Mouse (Mus musculus): Measurements from ENCODE around the gene Fam120a. TPM values are rescaled to one million over a fixed set of nuclear protein-coding genes. Genes with fewer than 3 reads are reported as not detected.

Gene Fam120a
- polyA plus RNA-seq (2012; rRNA removed; ENCODE audit: low replicate concordance): 45.4 and 58.9 TPM in 2 replicates

DNA sequence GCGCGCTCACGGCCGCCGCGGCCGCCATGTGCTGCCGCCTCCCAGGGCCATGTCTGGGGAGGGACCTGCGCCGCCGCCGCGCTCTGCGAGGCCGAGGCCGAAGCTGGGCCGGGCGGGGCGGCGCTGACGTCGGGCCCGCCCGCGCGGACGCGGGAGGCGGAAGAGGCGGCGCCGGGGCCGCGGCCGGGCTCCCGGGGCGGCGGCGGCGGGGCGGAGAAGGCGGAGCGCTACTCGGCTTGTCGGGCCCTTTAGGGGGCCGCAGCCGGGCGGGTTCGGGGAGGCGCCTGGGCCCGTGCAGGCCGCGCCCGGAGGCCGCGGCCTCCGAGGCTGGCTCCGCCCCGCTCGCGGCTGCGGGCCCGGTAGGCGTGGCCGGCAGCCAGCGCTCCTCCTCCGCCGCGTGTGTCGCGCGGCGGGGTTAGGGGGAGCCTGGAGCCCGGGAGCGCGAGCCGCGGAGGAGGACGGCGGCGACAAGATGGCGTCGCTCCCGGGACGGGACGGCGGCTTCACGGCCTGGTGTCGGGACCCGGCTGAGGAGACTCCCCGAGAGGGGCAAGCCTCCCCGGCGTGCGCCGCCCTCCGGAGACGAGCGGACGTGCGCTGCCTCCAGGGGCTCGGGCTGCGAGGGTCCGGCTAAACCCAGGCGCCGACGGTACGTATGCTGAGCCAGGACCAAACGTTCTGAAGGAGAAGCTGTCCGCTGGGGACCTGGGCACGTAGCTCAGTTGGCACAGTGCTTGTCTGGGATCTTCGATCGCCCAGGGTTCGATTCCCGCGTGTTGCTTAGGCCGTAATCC, at the start of gene Fam120a:
Gene Fam120a (minus strand): TSS at position 62 of the 794 bp plus-strand sequence.

DNA sequence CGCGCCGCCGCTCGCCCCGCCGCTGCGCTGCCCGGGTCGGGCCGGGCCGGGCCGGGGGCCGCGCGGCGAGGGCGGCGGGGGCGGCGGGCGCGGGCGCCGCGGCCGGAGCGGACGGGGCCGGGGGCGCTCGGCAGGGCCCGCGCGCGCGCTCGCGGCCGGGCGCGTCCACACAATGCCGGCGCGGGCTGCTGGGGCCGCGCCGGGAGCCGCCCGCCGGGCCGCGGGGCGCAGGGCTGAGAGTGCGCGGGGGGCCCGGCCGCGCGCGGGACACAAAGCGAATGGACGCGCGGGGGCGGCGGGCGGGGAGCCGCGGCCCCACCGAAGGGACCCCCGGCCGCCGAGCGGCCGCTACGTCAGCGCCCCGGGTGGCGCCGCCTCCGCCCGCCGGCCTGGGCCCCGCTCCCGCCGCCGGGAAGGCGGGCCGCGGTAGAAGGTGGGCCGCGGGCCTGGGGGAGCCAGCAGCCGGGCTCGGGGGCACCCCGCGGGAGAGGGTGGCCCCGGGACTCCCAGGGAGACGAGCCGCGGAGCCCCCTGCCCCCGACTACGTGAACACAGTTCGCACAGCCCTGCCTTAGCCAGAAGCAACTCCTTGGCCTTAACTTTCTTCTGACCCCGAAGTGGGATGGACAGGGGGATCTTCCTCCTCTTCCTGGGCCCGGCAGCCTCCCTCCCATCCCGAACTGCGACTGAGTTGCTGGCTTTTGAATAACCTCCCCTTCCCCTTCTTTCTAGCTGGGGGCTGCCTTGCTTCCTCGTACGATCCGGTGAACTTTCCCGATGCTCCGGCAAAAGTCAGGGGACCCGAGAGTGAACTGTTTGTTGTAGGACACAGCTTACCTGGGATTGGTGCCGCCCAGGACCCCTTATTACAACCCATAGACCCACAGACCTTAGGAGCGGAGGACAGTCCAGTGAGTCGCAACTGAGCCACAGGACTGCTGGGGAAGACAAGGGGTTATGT, 96.8 kb downstream of the Fam120a start, which contains the start of gene Phf2:
Gene Phf2 (minus strand): TSS at position 349 of the 961 bp plus-strand sequence.

Other genes with a start within 250 kb of the Fam120a start
- gene Phf2, start 96.9 kb downstream of the Fam120a start, polyA plus RNA-seq (2012; rRNA removed; ENCODE audit: low replicate concordance): 6.8 and 9.0 TPM in 2 replicates
- gene Wnk2, start 180.0 kb upstream of the Fam120a start, polyA plus RNA-seq (2012; rRNA removed; ENCODE audit: low replicate concordance): 18.0 and 29.1 TPM in 2 replicates
- gene Ninj1, start 219.5 kb upstream of the Fam120a start, polyA plus RNA-seq (2012; rRNA removed; ENCODE audit: low replicate concordance): 64.4 and 216 TPM in 2 replicates
- 186 and 279 TPM in 2 replicates for gene Card19, start 248.0 kb upstream of the Fam120a start, polyA plus RNA-seq (2012; rRNA removed; ENCODE audit: low replicate concordance)